Mouse (Mus musculus) stomach, postnatal 0 days (tissue): ENCODE data around the gene Psap.

Source experiments
- CTCF ChIP-seq: IDR thresholded peaks from 2 replicates; pipeline ENCODE4 v1.5.1; 2016; ENCODE audit warnings: antibody characterized with exemption, low read depth, mild to moderate bottlenecking, moderate library complexity
- EP300 ChIP-seq: optimal IDR thresholded peaks from 2 replicates; pipeline ENCODE3; 2016; ENCODE audit warnings: antibody characterized with exemption

DNA sequence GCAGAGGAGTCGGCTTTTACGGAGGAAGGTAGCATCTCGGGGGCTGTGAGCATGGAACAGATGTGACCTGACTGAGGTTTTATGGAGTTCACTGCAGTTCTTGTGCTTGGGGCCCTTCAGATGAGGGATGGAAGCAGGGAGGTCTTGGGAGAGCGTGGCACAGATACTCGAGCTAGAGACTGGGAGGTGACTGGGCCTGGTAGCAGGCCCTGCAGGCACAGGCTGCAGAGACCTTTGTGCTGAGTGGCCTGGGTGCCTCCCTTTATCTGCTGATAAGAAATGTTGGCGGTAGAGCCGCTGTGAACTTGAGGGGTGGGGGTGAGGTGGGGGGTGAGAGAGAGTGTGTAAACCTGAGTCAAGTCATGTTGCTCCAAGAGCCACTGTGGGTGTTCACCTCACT, 57.2 kb downstream of the Psap start:
- TF ChIP-seq CTCF (no peak), EP300 (no peak)
